Mouse (Mus musculus): ENCODE data around the gene Elf3. TPM values are rescaled to one million over a fixed set of nuclear protein-coding genes. Genes with fewer than 3 reads are reported as not detected.

Elf3 gene
- total RNA-seq (2012; rRNA removed) (26.0 and 28.6 TPM in 2 replicates), total RNA-seq (2014; rRNA removed) (13.1 and 14.6 TPM in 2 replicates), polyA plus RNA-seq (2012; ENCODE audit: insufficient read length, low read depth) (46.9 and 52.1 TPM in 2 replicates)

DNA sequence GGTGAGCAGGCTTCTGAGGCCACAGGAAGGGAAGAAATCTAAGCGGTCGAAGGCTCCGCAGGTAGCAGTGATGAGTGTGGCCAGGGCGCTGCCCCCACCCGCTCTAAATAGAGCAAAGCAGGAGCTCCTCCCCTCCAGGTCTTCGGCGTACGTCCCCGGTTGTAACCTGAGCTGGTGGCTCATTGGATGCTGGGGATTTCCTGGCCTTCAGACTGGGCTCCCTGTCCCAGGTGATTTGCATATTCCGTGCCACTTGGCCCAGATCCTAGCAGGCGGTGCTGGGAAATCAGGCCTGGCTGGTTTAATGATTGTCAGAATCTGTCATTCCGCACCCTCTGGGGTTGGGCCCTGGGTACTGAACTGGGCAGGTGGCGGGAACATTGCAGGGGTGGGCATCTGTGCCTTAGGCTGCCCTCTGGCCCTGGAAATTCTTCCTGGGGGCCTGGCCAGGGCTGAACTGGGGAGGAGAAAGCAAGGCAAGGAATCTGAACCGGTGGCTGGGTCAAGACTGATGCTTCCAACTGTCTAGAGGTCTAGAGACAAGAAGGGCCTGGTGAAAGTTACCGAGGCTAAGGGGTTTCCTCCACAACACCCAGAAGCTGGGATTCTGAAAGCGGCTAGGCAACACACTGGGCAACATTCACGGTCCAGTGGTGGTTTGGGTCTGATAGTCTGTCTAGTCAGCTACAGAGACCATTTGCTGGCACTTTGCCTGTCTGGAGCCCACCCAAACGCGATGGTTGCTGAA, at the start of gene Elf3:
Gene Elf3 (minus strand): TSS at position 189 of the 748 bp plus-strand sequence.
- peaks cover 47 to 61% of the 10 kb centered on the region in 2 experiments for H3K36me3 ChIP-seq (replicated peaks in 1 of 2; ENCODE audit: control insufficient read depth in 1 of 2, insufficient read depth in 1 of 2, low read length in 1 of 2)
- peak; percentile 75 for TF ChIP-seq TCF12 (IDR thresholded peaks at IDR 0.05; ENCODE audit: low read depth, low read length)
- TF ChIP-seq USF1 (IDR thresholded peaks at IDR 0.05; ENCODE audit: low read depth, low read length): no peak
- no peak; the same call in 1 of the 2 replicates for TF ChIP-seq MEF2A (IDR thresholded peaks at IDR 0.05; ENCODE audit: borderline replicate concordance, low read depth, low read length)
- TF ChIP-seq MAX (IDR thresholded peaks at IDR 0.05; ENCODE audit: low read length): peak; percentile 30; the same call in 1 of the 2 replicates
- no peak for TF ChIP-seq ZKSCAN1 (IDR thresholded peaks at IDR 0.05; ENCODE audit: borderline replicate concordance, low read depth, low read length)
- peak; percentile 97 for TF ChIP-seq NELFE (IDR thresholded peaks at IDR 0.05; ENCODE audit: low read depth, low read length)
- TF ChIP-seq MAFK (IDR thresholded peaks at IDR 0.05; ENCODE audit: insufficient replicate concordance, low read length): peak; percentile 22; the same call in 1 of the 2 replicates
- TF ChIP-seq USF2 (conservative IDR thresholded peaks at IDR 0.05; ENCODE audit: low read depth, low read length): no peak
- peak; percentile 87; the same call in 1 of the 2 replicates for TF ChIP-seq CHD1 (IDR thresholded peaks at IDR 0.05; ENCODE audit: low read depth, low read length)
- no peak for TF ChIP-seq JUN (IDR thresholded peaks at IDR 0.05; ENCODE audit: insufficient read depth, low read depth, low read length)
- TF ChIP-seq MAZ (IDR thresholded peaks at IDR 0.05; ENCODE audit: low read depth, low read length): peak; percentile 88
- no peak; the same call in 1 of the 2 replicates for TF ChIP-seq JUND (conservative IDR thresholded peaks at IDR 0.05; ENCODE audit: low read depth, low read length)
- TF ChIP-seq CTCF (conservative IDR thresholded peaks at IDR 0.05 in 1 of 2, IDR thresholded peaks at IDR 0.05 in 1 of 2; ENCODE audit: low read depth in 2 of 2, low read length in 2 of 2): no peak
- TF ChIP-seq ZC3H11A (IDR thresholded peaks at IDR 0.05; ENCODE audit: low read depth, low read length): no peak
- peak; percentile 57; the same call in 1 of the 2 replicates for TF ChIP-seq MXI1 (IDR thresholded peaks at IDR 0.05; ENCODE audit: low read depth, low read length)
- no peak; the same call in 1 of the 2 replicates for TF ChIP-seq RAD21 (IDR thresholded peaks at IDR 0.05; ENCODE audit: low read depth, low read length)
- TF ChIP-seq CHD2 (IDR thresholded peaks at IDR 0.05; ENCODE audit: low read length): peak; percentile 45; the same call in 1 of the 2 replicates
- peak; percentile 68; the same call in 1 of the 2 replicates for TF ChIP-seq RCOR1 (conservative IDR thresholded peaks at IDR 0.05; ENCODE audit: low read depth, low read length)
- TF ChIP-seq POLR2AphosphoS2 (IDR thresholded peaks at IDR 0.05; ENCODE audit: low read depth, low read length): peak; percentile 86
- TF ChIP-seq ZMIZ1 (IDR thresholded peaks at IDR 0.05; ENCODE audit: low read depth, low read length): peak; percentile 96
- peak; percentile 63; the same call in 1 of the 2 replicates for TF ChIP-seq ELF1 (IDR thresholded peaks at IDR 0.05; ENCODE audit: low read depth, low read length)
- no peak for TF ChIP-seq KAT2A (IDR thresholded peaks at IDR 0.05; ENCODE audit: insufficient replicate concordance, low read length)
- peak; percentile 96 for TF ChIP-seq POLR2A (IDR thresholded peaks at IDR 0.05; ENCODE audit: low read depth, low read length)
- TF ChIP-seq GABPA (IDR thresholded peaks at IDR 0.05; ENCODE audit: insufficient replicate concordance, low read depth, low read length): no peak
- TF ChIP-seq E2F4 (IDR thresholded peaks at IDR 0.05; ENCODE audit: insufficient replicate concordance, low read depth, low read length): 0 out of 2 replicates have a peak, but pooled peaks have one; percentile 35
- TF ChIP-seq HCFC1 (IDR thresholded peaks at IDR 0.05; ENCODE audit: low read depth, low read length): no peak; the same call in none of the 2 replicates
- TF ChIP-seq ZNF384 (IDR thresholded peaks at IDR 0.05; ENCODE audit: low read depth, low read length): no peak
- peak; percentile 28; the same call in 1 of the 2 replicates for TF ChIP-seq EP300 (IDR thresholded peaks at IDR 0.05; ENCODE audit: low read length)
- peak; percentile 97 for TF ChIP-seq TBP (conservative IDR thresholded peaks at IDR 0.05; ENCODE audit: low read depth, low read length)
- peak; percentile 67 for TF ChIP-seq SIN3A (IDR thresholded peaks at IDR 0.05; ENCODE audit: low read length)
- TF ChIP-seq NRF1 (IDR thresholded peaks at IDR 0.05; ENCODE audit: low read depth, low read length): no peak
- TF ChIP-seq MYC (IDR thresholded peaks at IDR 0.05; ENCODE audit: low read depth, low read length): 0 out of 2 replicates have a peak, but pooled peaks have one; percentile 36
- peak; percentile 71 for TF ChIP-seq ETS1 (conservative IDR thresholded peaks at IDR 0.05; ENCODE audit: low read depth, low read length)
- TF ChIP-seq SMC3 (IDR thresholded peaks at IDR 0.05; ENCODE audit: low read depth, low read length): peak; percentile 2; the same call in 1 of the 2 replicates
- TF ChIP-seq BHLHE40 (IDR thresholded peaks at IDR 0.05; ENCODE audit: low read depth, low read length): peak; percentile 71; the same call in 1 of the 2 replicates
- no peak for TF ChIP-seq UBTF (IDR thresholded peaks at IDR 0.05; ENCODE audit: low read depth, low read length)
- TF ChIP-seq PAX5 (IDR thresholded peaks at IDR 0.05; ENCODE audit: low read length): no peak

More for the DNA sequence above, at the start of gene Elf3:
- DNase-seq (ENCODE audit: extremely low read depth): peak; percentile 92
- Histone ChIP-seq H3K27ac (ENCODE audit: insufficient read depth, low read depth) (peak within 1 kb of the TSS; percentile 91), H3K4me1 (ENCODE audit: control insufficient read depth in 1 of 2, insufficient read depth in 2 of 2) (peaks cover 21 to 46% of the 10 kb centered on the region in 2 experiments), H3K4me3 (replicated peaks in 1 of 3; ENCODE audit: low read depth in 2 of 3, low read length in 2 of 3, poor library complexity in 1 of 3) (peak within 1 kb of the TSS; percentile 64 to 68 (median 68)), H3K27me3 (replicated peaks) (no peaks in the 10 kb centered on the region), H3K4me2 (ENCODE audit: insufficient read depth, low read depth, poor library complexity, severe bottlenecking) (peak within 1 kb of the TSS; percentile 58), H3K79me2 (replicated peaks; ENCODE audit: control insufficient read depth, extremely low read depth, insufficient read depth, poor library complexity, severe bottlenecking) (peaks cover 19% of the 10 kb centered on the region), H3K9me3 (replicated peaks; ENCODE audit: low read length) (no peaks in the 10 kb centered on the region), H3K9ac (ENCODE audit: insufficient read depth, low read depth) (peak within 1 kb of the TSS; percentile 81)
- dilution Hi-C loops (cut with MboI; ENCODE audit: extremely low pct_ligation_motif_present, extremely low pct_unique_long_range_greater_than_20kb, low sequenced_read_pairs) (no loop called here), in situ Hi-C loops (cut with MboI; ENCODE audit: low pct_ligation_motif_present, low pct_unique_long_range_greater_than_20kb, low sequenced_read_pairs) (loop anchor here (5.0 kb wide), 2 partner anchors 86 to 119 kb away; partner anchors contain the start of gene Shisa4)

All from CH12.LX (cell line).